Mouse (Mus musculus) lung, postnatal 0 days (tissue): ENCODE measurements around the gene Tmem109.

Source experiments
- CTCF ChIP-seq: IDR thresholded peaks from 2 replicates; pipeline ENCODE4 v1.5.1; 2016; ENCODE audit warnings: antibody characterized with exemption, mild to moderate bottlenecking
- EP300 ChIP-seq: IDR thresholded peaks from 2 replicates; pipeline ENCODE4 v1.6.1; 2016; ENCODE audit warnings: antibody characterized with exemption, mild to moderate bottlenecking, control low read depth

- TF ChIP-seq CTCF (no peak), EP300 (no peak)
Observed at GRCm38 (mm10) chr19:10897491-10897890, 15.7 kb upstream of the Tmem109 start.
